Mouse (Mus musculus) MEL (cell line): ENCODE results near the gene Mavs. TPM values are rescaled to one million over a fixed set of nuclear protein-coding genes. Genes with fewer than 3 reads are reported as not detected.
A peak's percentile ranks its signal among the peaks of the same experiment; 100 is the strongest.

Source experiments
- DNase-seq: peaks from one replicate; pipeline ENCODE4 v3.0.0; 2011; ENCODE audit warnings: low read depth, low spot score
- H3K27ac ChIP-seq: 2 replicates; pipeline ENCODE4 v1.5.1; 2012; ENCODE audit warnings: low read depth, mild to moderate bottlenecking, control low read depth, low read length, moderate library complexity; ENCODE audit not compliant: control insufficient read depth
- H3K27me3 ChIP-seq, 2 experiments: fragments of 150-350 bp in 1 of 2; sonication (generic) in 1 of 2; 2 replicates each; pipeline ENCODE4 v1.6.1; 2012; ENCODE audit warnings: low read length in 2 of 2, mild to moderate bottlenecking in 2 of 2, improper control_type of control experiment in 1 of 2, moderate library complexity in 1 of 2; ENCODE audit not compliant: insufficient read depth in 2 of 2, control insufficient read depth in 1 of 2
- H3K36me3 ChIP-seq, 2 experiments: 2 replicates each; pipeline ENCODE4 v1.6.1; 2012 to 2014; ENCODE audit warnings: low read length in 2 of 2, improper control_type of control experiment in 1 of 2, inconsistent platforms in 1 of 2, mild to moderate bottlenecking in 1 of 2; ENCODE audit not compliant: insufficient read depth in 2 of 2, control insufficient read depth in 1 of 2
- H3K4me1 ChIP-seq, 2 experiments: fragments of 150-350 bp in 1 of 2; sonication (generic) in 1 of 2; 2 replicates each; pipeline ENCODE4 v1.6.1; 2012; ENCODE audit warnings: low read length in 2 of 2, improper control_type of control experiment in 1 of 2, mild to moderate bottlenecking in 1 of 2; ENCODE audit not compliant: insufficient read depth in 2 of 2, control insufficient read depth in 1 of 2
- H3K4me3 ChIP-seq, 2 experiments: fragments of 150-350 bp in 1 of 2; sonication (generic) in 1 of 2; 2 replicates each; pipeline ENCODE4 v1.5.1; 2012; ENCODE audit warnings: low read depth in 2 of 2, low read length in 2 of 2, mild to moderate bottlenecking in 2 of 2, moderate library complexity in 2 of 2, control low read depth in 1 of 2, improper control_type of control experiment in 1 of 2; ENCODE audit not compliant: control insufficient read depth in 1 of 2, insufficient read depth in 1 of 2
- H3K79me2 ChIP-seq: 2 replicates; pipeline ENCODE4 v1.6.1; 2012; ENCODE audit warnings: mild to moderate bottlenecking, low read length, moderate library complexity; ENCODE audit not compliant: control insufficient read depth, poor library complexity, insufficient read depth
- H3K9ac ChIP-seq: 2 replicates; pipeline ENCODE4 v1.6.1; 2012; ENCODE audit warnings: low read depth, mild to moderate bottlenecking, control low read depth, low read length, moderate library complexity; ENCODE audit not compliant: control insufficient read depth, poor library complexity, severe bottlenecking
- H3K9me3 ChIP-seq: fragments of 150-350 bp; sonication (generic); replicated peaks from 2 replicates; pipeline ENCODE4 v1.6.1; 2012; ENCODE audit warnings: mild to moderate bottlenecking, low read length, improper control_type of control experiment, moderate library complexity; ENCODE audit not compliant: insufficient read depth
- BHLHE40 ChIP-seq: IDR thresholded peaks from 2 replicates; pipeline ENCODE4 v1.6.1; 2012; ENCODE audit warnings: low read depth, mild to moderate bottlenecking, inconsistent platforms, low read length, improper control_type of control experiment, borderline replicate concordance
- CHD1 ChIP-seq: IDR thresholded peaks from 2 replicates; pipeline ENCODE4 v1.6.1; 2012; ENCODE audit warnings: low read depth, mild to moderate bottlenecking, inconsistent platforms, low read length, improper control_type of control experiment
- CTCF ChIP-seq, 3 experiments: IDR thresholded peaks in 2 of 3; conservative IDR thresholded peaks in 1 of 3; 2 replicates each; pipeline ENCODE4 v1.5.1; 2011 to 2012; ENCODE audit warnings: low read length in 3 of 3, low read depth in 2 of 3, mild to moderate bottlenecking in 2 of 3, improper control_type of control experiment in 1 of 3, inconsistent platforms in 1 of 3, mixed read lengths in 1 of 3, moderate library complexity in 1 of 3; ENCODE audit not compliant: control insufficient read depth in 1 of 3, insufficient read depth in 1 of 3, poor library complexity in 1 of 3, severe bottlenecking in 1 of 3
- E2F4 ChIP-seq: IDR thresholded peaks from 2 replicates; pipeline ENCODE4 v1.6.1; 2011; ENCODE audit warnings: low read depth, low read length, improper control_type of control experiment, borderline replicate concordance
- EP300 ChIP-seq, 2 experiments: IDR thresholded peaks; 2 replicates each; pipeline ENCODE4 v1.6.1; 2011; ENCODE audit warnings: improper control_type of control experiment in 2 of 2, low read length in 2 of 2, low read depth in 1 of 2, mild to moderate bottlenecking in 1 of 2
- ETS1 ChIP-seq: IDR thresholded peaks from 2 replicates; pipeline ENCODE4 v1.6.1; 2012; ENCODE audit warnings: low read depth, mild to moderate bottlenecking, inconsistent platforms, low read length, improper control_type of control experiment, moderate library complexity
- JUND ChIP-seq: IDR thresholded peaks from 2 replicates; pipeline ENCODE4 v1.6.1; 2011; ENCODE audit warnings: low read depth, mild to moderate bottlenecking, improper control_type of control experiment, low read length
- MAFK ChIP-seq: IDR thresholded peaks from 2 replicates; pipeline ENCODE4 v1.6.1; 2011; ENCODE audit warnings: low read depth, mild to moderate bottlenecking, low read length, improper control_type of control experiment, borderline replicate concordance
- MAX ChIP-seq: IDR thresholded peaks from 2 replicates; pipeline ENCODE4 v1.6.1; 2011; ENCODE audit warnings: low read length, improper control_type of control experiment
- MEF2A ChIP-seq: IDR thresholded peaks from 2 replicates; pipeline ENCODE4 v1.6.1; 2014; ENCODE audit warnings: low read depth, mild to moderate bottlenecking, inconsistent platforms, low read length, improper control_type of control experiment; ENCODE audit not compliant: poor library complexity, insufficient replicate concordance, severe bottlenecking; ENCODE audit errors: extremely low read depth
- MXI1 ChIP-seq: IDR thresholded peaks from 2 replicates; pipeline ENCODE4 v1.6.1; 2011; ENCODE audit warnings: mild to moderate bottlenecking, low read depth, low read length, improper control_type of control experiment
- MYC ChIP-seq: IDR thresholded peaks from 2 replicates; pipeline ENCODE4 v1.6.1; 2011; ENCODE audit warnings: low read depth, mild to moderate bottlenecking, low read length, improper control_type of control experiment, moderate library complexity
- NRF1 ChIP-seq: IDR thresholded peaks from 2 replicates; pipeline ENCODE4 v1.6.1; 2014; ENCODE audit warnings: low read depth, mild to moderate bottlenecking, inconsistent platforms, low read length, improper control_type of control experiment, moderate library complexity; ENCODE audit not compliant: poor library complexity, insufficient read depth, severe bottlenecking
- RCOR1 ChIP-seq: IDR thresholded peaks from 2 replicates; pipeline ENCODE4 v1.6.1; 2012; ENCODE audit warnings: low read depth, mild to moderate bottlenecking, inconsistent platforms, low read length, improper control_type of control experiment
- SIN3A ChIP-seq: IDR thresholded peaks from 2 replicates; pipeline ENCODE4 v1.6.1; 2012; ENCODE audit warnings: low read length, improper control_type of control experiment, inconsistent platforms
- SMC3 ChIP-seq: IDR thresholded peaks from 2 replicates; pipeline ENCODE4 v1.6.1; 2011; ENCODE audit warnings: low read depth, low read length, improper control_type of control experiment
- TCF12 ChIP-seq: IDR thresholded peaks from 2 replicates; pipeline ENCODE4 v1.6.1; 2014; ENCODE audit warnings: low read depth, mild to moderate bottlenecking, inconsistent platforms, low read length, improper control_type of control experiment, moderate library complexity
- USF2 ChIP-seq, 2 experiments: IDR thresholded peaks; 2 replicates each; pipeline ENCODE4 v1.6.1; 2011 to 2012; ENCODE audit warnings: improper control_type of control experiment in 2 of 2, low read length in 2 of 2, borderline replicate concordance in 1 of 2, inconsistent platforms in 1 of 2, low read depth in 1 of 2, mild to moderate bottlenecking in 1 of 2; ENCODE audit not compliant: insufficient read depth in 1 of 2
- polyA plus RNA-seq, 2 experiments: library from polyadenylated mRNA; stranded (reverse) in 1 of 2; unstranded in 1 of 2; fragments of >175 nt in 1 of 2; fragments of >200 nt in 1 of 2; gene quantifications; 2 replicates each; pipeline versions ENCODE4 v1.2.1 to v1.2.4; 2012; ENCODE audit warnings: low replicate concordance in 2 of 2, low read depth in 1 of 2; ENCODE audit not compliant: insufficient read length in 2 of 2, insufficient read depth in 1 of 2, missing spikeins in 1 of 2
- total RNA-seq: library from RNA; depleted of rRNA; stranded (reverse); fragments of 300-350 nt; gene quantifications from 2 replicates; pipeline ENCODE4 v1.2.3, GENCODE M21; 2012

Mavs gene
- total and polyA plus RNA-seq, 3 experiments = 21.3 to 32.1 TPM; not detected in 1

GRCm38 (mm10) chr2:131186771-131187601, 46.9 kb upstream of the Mavs start, which contains the start of the genes Cdc25b and Spef1 (continued):
- TF ChIP-seq NRF1 (no peak), MAFK (no peak)

- DNase-seq = no peak
- peak overlapping the region; percentile 84 to 88 for H3K4me3 ChIP-seq
- H3K36me3 ChIP-seq = peaks cover 1 to 31% of the 10 kb centered on the region in 2 experiments; a peak in 2 of 4 replicates
- peak overlapping the region; percentile 79 for H3K9ac ChIP-seq
- no peaks in the 10 kb centered on the region; the same call in none of the 2 replicates for H3K79me2 ChIP-seq
- no peaks in the 10 kb centered on the region for H3K27me3 ChIP-seq
- TF ChIP-seq MYC = no peak
- TF ChIP-seq E2F4 = no peak
- no peak for TF ChIP-seq NRF1
- no peak for TF ChIP-seq JUND
- TF ChIP-seq ETS1 = no peak
- TF ChIP-seq USF2 (IDR thresholded peaks at IDR 0.05; ENCODE audit: borderline replicate concordance in 1 of 2, insufficient read depth in 1 of 2, low read depth in 1 of 2, low read length in 2 of 2) = no peak
- TF ChIP-seq TCF12 = no peak
- TF ChIP-seq CTCF (IDR thresholded peaks at IDR 0.05 in 2 of 3, conservative IDR thresholded peaks at IDR 0.05 in 1 of 3; ENCODE audit: control insufficient read depth in 1 of 3, insufficient read depth in 1 of 3, low read depth in 2 of 3, low read length in 3 of 3, poor library complexity in 1 of 3, severe bottlenecking in 1 of 3) = no peak
- no peak for TF ChIP-seq MAX
- TF ChIP-seq MEF2A = no peak
- no peak for TF ChIP-seq CHD1
- TF ChIP-seq SMC3 = no peak
- TF ChIP-seq RCOR1 = no peak
- no peak for TF ChIP-seq SIN3A
- TF ChIP-seq BHLHE40 = no peak
- no peak for TF ChIP-seq MXI1
- no peak for TF ChIP-seq EP300 (IDR thresholded peaks at IDR 0.05; ENCODE audit: low read depth in 1 of 2, low read length in 2 of 2)
- peaks cover 15 to 33% of the 10 kb centered on the region in 2 experiments for H3K4me1 ChIP-seq
- no peak overlapping the region for H3K27ac ChIP-seq
- H3K9me3 ChIP-seq = no peaks in the 10 kb centered on the region
Observed at GRCm38 (mm10) chr2:131187602-131187922, 46.3 kb upstream of the Mavs start.
